Mouse (Mus musculus): ENCODE measurements around the gene Tll2. TPM values are rescaled to one million over a fixed set of nuclear protein-coding genes. Genes with fewer than 3 reads are reported as not detected.

Gene Tll2
- polyA plus RNA-seq, 1 experiment, result not detected

DNA sequence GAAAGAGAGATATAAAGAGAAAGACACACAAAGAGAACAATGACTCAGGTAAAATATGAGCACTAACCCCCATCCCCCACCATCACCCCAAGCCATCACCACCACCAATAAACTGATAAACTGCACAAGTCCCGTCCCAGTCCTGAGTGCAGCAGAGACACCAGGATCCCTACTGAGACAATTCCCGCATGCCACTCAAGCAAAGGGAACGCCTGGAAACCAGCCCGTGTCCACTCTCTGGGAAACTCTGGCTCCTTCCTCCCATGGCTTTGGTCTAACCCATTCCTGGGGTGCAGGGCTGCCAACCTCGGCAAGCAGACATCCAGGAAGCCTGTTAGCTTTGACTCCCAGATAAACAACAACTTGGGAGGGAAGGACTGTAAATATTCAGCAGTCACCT lies 96.6 kb downstream of the Tll2 start:
- no peak for TF ChIP-seq CTCF (IDR thresholded peaks at IDR 0.05; ENCODE audit: extremely low read depth, insufficient read length, insufficient replicate concordance, low read depth, low read length)
- TF ChIP-seq POLR2A (IDR thresholded peaks at IDR 0.05; ENCODE audit: low read depth, low read length), result no peak
- H3K36me3 ChIP-seq (ENCODE audit: control insufficient read depth, insufficient read depth, low read length), result no peaks in the 10 kb centered on the region
- no peaks in the 10 kb centered on the region for H3K27me3 ChIP-seq (ENCODE audit: control insufficient read depth, insufficient read depth, low read length)
- H3K27ac ChIP-seq (ENCODE audit: insufficient read depth, low read depth, low read length), result no peak overlapping the region
- H3K4me1 ChIP-seq (ENCODE audit: control insufficient read depth, insufficient read depth, insufficient read length, low read length), result no peaks in the 10 kb centered on the region
- 38% methylated on average over 5 of the region's 5 CpGs for WGBS
- no peak overlapping the region for H3K4me3 ChIP-seq (ENCODE audit: low read depth, low read length)

GRCm38 (mm10) chr19:41109496-41109895 lies 97.1 kb downstream of the Tll2 start:
- TF ChIP-seq POLR2A (IDR thresholded peaks at IDR 0.05; ENCODE audit: low read depth, low read length) (no peak), CTCF (IDR thresholded peaks at IDR 0.05; ENCODE audit: extremely low read depth, insufficient read length, insufficient replicate concordance, low read depth, low read length) (no peak)
- Histone ChIP-seq H3K27me3 (ENCODE audit: control insufficient read depth, insufficient read depth, low read length) (no peaks in the 10 kb centered on the region), H3K36me3 (ENCODE audit: control insufficient read depth, insufficient read depth, low read length) (no peaks in the 10 kb centered on the region), H3K4me3 (ENCODE audit: low read depth, low read length) (no peak overlapping the region), H3K4me1 (ENCODE audit: control insufficient read depth, insufficient read depth, insufficient read length, low read length) (no peaks in the 10 kb centered on the region), H3K27ac (ENCODE audit: insufficient read depth, low read depth, low read length) (no peak overlapping the region)
- WGBS, result 70% methylated on average over 8 of the region's 8 CpGs

DNA sequence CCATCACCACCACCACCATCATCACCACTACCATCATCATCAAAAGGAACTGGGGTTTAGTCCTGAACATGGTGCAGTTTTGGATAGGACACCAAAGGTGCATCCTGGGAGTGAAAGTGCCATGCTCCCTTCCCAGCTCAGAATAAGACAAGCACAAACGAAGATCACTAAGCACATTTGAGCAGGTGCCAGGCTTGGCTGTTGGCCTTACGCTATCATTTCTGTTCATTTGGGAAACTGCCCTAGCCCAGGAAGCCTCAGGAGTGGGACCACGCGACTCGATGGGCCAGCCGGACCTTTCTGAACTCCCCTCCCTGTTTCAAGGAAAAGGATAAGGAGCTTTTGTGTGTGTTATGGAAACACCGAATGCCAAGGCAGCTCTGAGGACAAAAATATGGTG lies 98.0 kb downstream of the Tll2 start:
- no peak for TF ChIP-seq POLR2A (IDR thresholded peaks at IDR 0.05; ENCODE audit: low read depth, low read length)
- no peak for TF ChIP-seq CTCF (IDR thresholded peaks at IDR 0.05; ENCODE audit: extremely low read depth, insufficient read length, insufficient replicate concordance, low read depth, low read length)
- Histone ChIP-seq H3K27ac (ENCODE audit: insufficient read depth, low read depth, low read length) (no peak overlapping the region), H3K36me3 (ENCODE audit: control insufficient read depth, insufficient read depth, low read length) (no peaks in the 10 kb centered on the region), H3K27me3 (ENCODE audit: control insufficient read depth, insufficient read depth, low read length) (no peaks in the 10 kb centered on the region), H3K4me1 (ENCODE audit: control insufficient read depth, insufficient read depth, insufficient read length, low read length) (no peaks in the 10 kb centered on the region), H3K4me3 (ENCODE audit: low read depth, low read length) (no peak overlapping the region)
- WGBS, result 78% methylated on average over 7 of the region's 7 CpGs

- Histone ChIP-seq H3K4me1 (ENCODE audit: control insufficient read depth, insufficient read depth, insufficient read length, low read length) (no peaks in the 10 kb centered on the region), H3K4me3 (ENCODE audit: low read depth, low read length) (no peak overlapping the region), H3K36me3 (ENCODE audit: control insufficient read depth, insufficient read depth, low read length) (no peaks in the 10 kb centered on the region), H3K27ac (ENCODE audit: insufficient read depth, low read depth, low read length) (no peak overlapping the region), H3K27me3 (ENCODE audit: control insufficient read depth, insufficient read depth, low read length) (no peaks in the 10 kb centered on the region)
- WGBS, result 31% methylated on average over 8 of the region's 8 CpGs
- no peak for TF ChIP-seq POLR2A (IDR thresholded peaks at IDR 0.05; ENCODE audit: low read depth, low read length)
- TF ChIP-seq CTCF (IDR thresholded peaks at IDR 0.05; ENCODE audit: extremely low read depth, insufficient read length, insufficient replicate concordance, low read depth, low read length), result no peak
Measured at GRCm38 (mm10) chr19:41107530-41107929, 99.1 kb downstream of the Tll2 start.

DNA sequence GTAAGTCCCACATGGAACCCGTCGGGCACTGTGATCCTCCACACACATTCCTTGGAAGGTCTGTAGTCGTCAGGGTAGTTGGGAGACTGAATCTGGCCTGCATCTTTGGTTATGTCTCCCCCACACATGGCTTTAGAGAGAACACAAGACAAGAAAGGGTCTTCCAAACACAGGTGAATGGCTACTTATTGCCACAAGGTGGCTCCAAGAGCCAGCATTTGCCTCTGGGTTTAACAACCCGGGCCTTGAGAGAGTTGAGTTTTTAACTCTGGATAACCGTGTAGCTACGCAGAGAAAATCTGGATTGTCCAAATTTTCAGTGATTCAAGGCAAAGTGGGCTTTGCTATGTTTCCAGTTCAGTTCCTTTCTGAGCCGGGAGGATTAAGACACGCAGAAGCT lies 101.7 kb downstream of the Tll2 start:
- Histone ChIP-seq H3K4me3 (ENCODE audit: low read depth, low read length) (no peak overlapping the region), H3K27me3 (ENCODE audit: control insufficient read depth, insufficient read depth, low read length) (no peaks in the 10 kb centered on the region)
- WGBS, result 43% methylated on average over 8 of the region's 8 CpGs

DNA sequence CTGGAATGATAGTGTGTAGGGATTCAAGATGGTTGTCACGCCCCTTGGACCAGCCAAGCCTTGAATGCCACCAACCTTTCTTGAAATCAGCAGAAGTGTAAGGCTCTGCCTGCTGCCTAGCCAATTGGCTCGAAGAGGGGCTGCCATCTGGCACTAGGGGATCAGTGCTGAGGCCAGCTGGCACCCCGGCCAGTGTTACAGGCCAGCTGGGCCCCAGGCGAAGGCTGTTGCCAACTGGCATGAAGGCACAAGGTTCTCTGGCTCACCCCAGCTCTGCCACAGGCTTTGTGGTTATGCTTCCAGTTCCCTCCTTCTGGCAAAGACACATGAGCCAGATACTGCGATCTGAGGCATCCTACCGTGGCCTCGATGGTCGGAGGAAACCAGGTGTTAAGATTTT lies 105.2 kb downstream of the Tll2 start:
- Histone ChIP-seq H3K4me3 (ENCODE audit: low read depth, low read length) (no peak overlapping the region), H3K36me3 (ENCODE audit: control insufficient read depth, insufficient read depth, low read length) (no peaks in the 10 kb centered on the region), H3K4me1 (ENCODE audit: control insufficient read depth, insufficient read depth, insufficient read length, low read length) (no peaks in the 10 kb centered on the region), H3K27me3 (ENCODE audit: control insufficient read depth, insufficient read depth, low read length) (no peaks in the 10 kb centered on the region), H3K27ac (ENCODE audit: insufficient read depth, low read depth, low read length) (no peak overlapping the region)
- TF ChIP-seq CTCF (IDR thresholded peaks at IDR 0.05; ENCODE audit: extremely low read depth, insufficient read length, insufficient replicate concordance, low read depth, low read length) (no peak), POLR2A (IDR thresholded peaks at IDR 0.05; ENCODE audit: low read depth, low read length) (no peak)
- 76% methylated on average over 8 of the region's 8 CpGs for WGBS

More for the DNA sequence above, 101.7 kb downstream of the Tll2 start:
- Histone ChIP-seq H3K4me1 (ENCODE audit: control insufficient read depth, insufficient read depth, insufficient read length, low read length) (no peaks in the 10 kb centered on the region), H3K36me3 (ENCODE audit: control insufficient read depth, insufficient read depth, low read length) (no peaks in the 10 kb centered on the region), H3K27ac (ENCODE audit: insufficient read depth, low read depth, low read length) (no peak overlapping the region)
- TF ChIP-seq CTCF (IDR thresholded peaks at IDR 0.05; ENCODE audit: extremely low read depth, insufficient read length, insufficient replicate concordance, low read depth, low read length), result no peak
- no peak for TF ChIP-seq POLR2A (IDR thresholded peaks at IDR 0.05; ENCODE audit: low read depth, low read length)

DNA sequence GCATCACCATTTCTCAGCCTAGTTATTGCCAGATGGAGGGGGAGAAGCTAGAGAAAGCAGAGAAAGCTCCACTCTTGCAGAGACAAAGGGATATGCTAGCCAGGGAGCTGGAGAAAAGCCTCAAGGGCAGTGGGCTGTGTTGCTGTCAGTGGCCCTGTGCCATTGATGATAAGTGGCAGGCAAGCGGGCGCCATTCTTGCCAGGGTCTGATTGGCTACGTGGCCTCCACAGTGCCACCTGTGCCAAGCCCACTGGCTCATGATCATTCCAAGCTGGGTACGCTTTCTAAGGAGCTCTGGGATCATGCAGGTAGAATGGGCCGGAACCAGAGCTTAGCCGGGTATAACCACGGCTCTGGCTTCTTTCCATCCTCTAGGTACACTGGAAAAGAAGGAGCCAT lies 105.8 kb downstream of the Tll2 start:
- Histone ChIP-seq H3K4me3 (ENCODE audit: low read depth, low read length) (no peak overlapping the region), H3K36me3 (ENCODE audit: control insufficient read depth, insufficient read depth, low read length) (no peaks in the 10 kb centered on the region), H3K4me1 (ENCODE audit: control insufficient read depth, insufficient read depth, insufficient read length, low read length) (no peaks in the 10 kb centered on the region), H3K27me3 (ENCODE audit: control insufficient read depth, insufficient read depth, low read length) (no peaks in the 10 kb centered on the region), H3K27ac (ENCODE audit: insufficient read depth, low read depth, low read length) (no peak overlapping the region)
- TF ChIP-seq CTCF (IDR thresholded peaks at IDR 0.05; ENCODE audit: extremely low read depth, insufficient read length, insufficient replicate concordance, low read depth, low read length), result no peak
- no peak for TF ChIP-seq POLR2A (IDR thresholded peaks at IDR 0.05; ENCODE audit: low read depth, low read length)
- 91% methylated on average over 7 of the region's 7 CpGs for WGBS

GRCm38 (mm10) chr19:41097038-41097437 lies 109.6 kb downstream of the Tll2 start:
- no peaks in the 10 kb centered on the region for H3K4me1 ChIP-seq (ENCODE audit: control insufficient read depth, insufficient read depth, insufficient read length, low read length)
- H3K4me3 ChIP-seq (ENCODE audit: low read depth, low read length), result no peak overlapping the region
- H3K36me3 ChIP-seq (ENCODE audit: control insufficient read depth, insufficient read depth, low read length), result no peaks in the 10 kb centered on the region
- H3K27me3 ChIP-seq (ENCODE audit: control insufficient read depth, insufficient read depth, low read length), result no peaks in the 10 kb centered on the region
- TF ChIP-seq CTCF (IDR thresholded peaks at IDR 0.05; ENCODE audit: extremely low read depth, insufficient read length, insufficient replicate concordance, low read depth, low read length) (no peak), POLR2A (IDR thresholded peaks at IDR 0.05; ENCODE audit: low read depth, low read length) (no peak)
- WGBS, result 69% methylated on average over 4 of the region's 4 CpGs
- H3K27ac ChIP-seq (ENCODE audit: insufficient read depth, low read depth, low read length), result no peak overlapping the region

All from small intestine, adult 2 months (tissue).